Mouse (Mus musculus): Measurements from ENCODE around the gene Higd1a.

Gene Higd1a

GRCm38 (mm10) chr9:121881301-121881700 is 23.1 kb upstream of the Higd1a start:
- DNase-seq (ENCODE audit: extremely low spot score, low spot score): no peak

GRCm38 (mm10) chr9:121880840-121881239 is 22.7 kb upstream of the Higd1a start:
- DNase-seq (ENCODE audit: extremely low spot score, low spot score): peak; percentile 68

- DNase-seq (ENCODE audit: extremely low spot score, low spot score): peak; percentile 31
Observed at GRCm38 (mm10) chr9:121877052-121877740, 19.0 kb upstream of the Higd1a start.

- no peak for DNase-seq (ENCODE audit: extremely low spot score, low spot score)
Observed at GRCm38 (mm10) chr9:121873578-121873977, 15.4 kb upstream of the Higd1a start.

- no peak for DNase-seq (ENCODE audit: extremely low spot score, low spot score)
Observed at GRCm38 (mm10) chr9:121872062-121872683, 14.0 kb upstream of the Higd1a start.

- no peak for DNase-seq (ENCODE audit: extremely low spot score, low spot score)
Observed at GRCm38 (mm10) chr9:121869973-121870515, 11.9 kb upstream of the Higd1a start.

GRCm38 (mm10) chr9:121869432-121869831 is 11.3 kb upstream of the Higd1a start:
- DNase-seq (ENCODE audit: extremely low spot score, low spot score): no peak

GRCm38 (mm10) chr9:121868236-121868635 is 10.1 kb upstream of the Higd1a start:
- no peak for DNase-seq (ENCODE audit: extremely low spot score, low spot score)

GRCm38 (mm10) chr9:121867632-121868031 is 9.5 kb upstream of the Higd1a start:
- no peak for DNase-seq (ENCODE audit: extremely low spot score, low spot score)

- DNase-seq (ENCODE audit: extremely low spot score, low spot score): no peak
Observed at GRCm38 (mm10) chr9:121865425-121866008, 7.4 kb upstream of the Higd1a start.

GRCm38 (mm10) chr9:121864837-121865236 is 6.7 kb upstream of the Higd1a start:
- DNase-seq (ENCODE audit: extremely low spot score, low spot score): no peak

GRCm38 (mm10) chr9:121860921-121861320 is 2.8 kb upstream of the Higd1a start:
- DNase-seq (ENCODE audit: extremely low spot score, low spot score): no peak

GRCm38 (mm10) chr9:121859345-121859744 is 1.2 kb upstream of the Higd1a start:
- DNase-seq (ENCODE audit: extremely low spot score, low spot score): no peak

GRCm38 (mm10) chr9:121857474-121858152 is 549 bp downstream of the Higd1a start:
- DNase-seq (ENCODE audit: extremely low spot score, low spot score): peak; percentile 97

GRCm38 (mm10) chr9:121856649-121857416 is 1.3 kb downstream of the Higd1a start:
- no peak for DNase-seq (ENCODE audit: extremely low spot score, low spot score)

- DNase-seq (ENCODE audit: extremely low spot score, low spot score): no peak
Observed at GRCm38 (mm10) chr9:121854246-121854645, 3.9 kb downstream of the Higd1a start.

- DNase-seq (ENCODE audit: extremely low spot score, low spot score): no peak
Observed at GRCm38 (mm10) chr9:121847842-121848241, 10.3 kb downstream of the Higd1a start.

GRCm38 (mm10) chr9:121847138-121847537 is 11.0 kb downstream of the Higd1a start:
- no peak for DNase-seq (ENCODE audit: extremely low spot score, low spot score)

- DNase-seq (ENCODE audit: extremely low spot score, low spot score): no peak
Observed at GRCm38 (mm10) chr9:121846526-121847118, 11.5 kb downstream of the Higd1a start.

GRCm38 (mm10) chr9:121842914-121843313 is 15.2 kb downstream of the Higd1a start:
- DNase-seq (ENCODE audit: extremely low spot score, low spot score): no peak

- no peak for DNase-seq (ENCODE audit: extremely low spot score, low spot score)
Observed at GRCm38 (mm10) chr9:121839622-121839965, 18.6 kb downstream of the Higd1a start.

Measured in neural tube, embryonic 10.5 days (tissue).